Mouse (Mus musculus): ENCODE results near the gene Tulp2. TPM values are rescaled to one million over a fixed set of nuclear protein-coding genes. Genes with fewer than 3 reads are reported as not detected.

Gene Tulp2
- polyA plus RNA-seq, 1 experiment, result 0.20 TPM

- Histone ChIP-seq H3K4me1 (ENCODE audit: control insufficient read depth, insufficient read depth, low read length) (peaks cover 4% of the 10 kb centered on the region; the same call in 1 of the 2 replicates), H3K36me3 (ENCODE audit: control insufficient read depth, insufficient read depth, low read length) (no peaks in the 10 kb centered on the region), H3K4me3 (ENCODE audit: insufficient read depth, low read depth, low read length) (no peak overlapping the region), H3K27ac (ENCODE audit: insufficient read depth, low read depth, low read length) (no peak overlapping the region), H3K27me3 (replicated peaks; ENCODE audit: control insufficient read depth, insufficient read depth, low read length) (no peaks in the 10 kb centered on the region)
- 98% methylated on average over 1 of the region's 1 CpGs for WGBS
- DNase-seq, result no peak
- TF ChIP-seq POLR2A (IDR thresholded peaks at IDR 0.05; ENCODE audit: low read depth, low read length), result no peak
- TF ChIP-seq CTCF (conservative IDR thresholded peaks at IDR 0.05; ENCODE audit: insufficient read depth, insufficient read length, low read depth, low read length), result 0 out of 2 replicates have a peak, but pooled peaks have one; percentile 5
Observed at GRCm38 (mm10) chr7:45544525-45544924, 62.8 kb downstream of the Tulp2 start.

DNA sequence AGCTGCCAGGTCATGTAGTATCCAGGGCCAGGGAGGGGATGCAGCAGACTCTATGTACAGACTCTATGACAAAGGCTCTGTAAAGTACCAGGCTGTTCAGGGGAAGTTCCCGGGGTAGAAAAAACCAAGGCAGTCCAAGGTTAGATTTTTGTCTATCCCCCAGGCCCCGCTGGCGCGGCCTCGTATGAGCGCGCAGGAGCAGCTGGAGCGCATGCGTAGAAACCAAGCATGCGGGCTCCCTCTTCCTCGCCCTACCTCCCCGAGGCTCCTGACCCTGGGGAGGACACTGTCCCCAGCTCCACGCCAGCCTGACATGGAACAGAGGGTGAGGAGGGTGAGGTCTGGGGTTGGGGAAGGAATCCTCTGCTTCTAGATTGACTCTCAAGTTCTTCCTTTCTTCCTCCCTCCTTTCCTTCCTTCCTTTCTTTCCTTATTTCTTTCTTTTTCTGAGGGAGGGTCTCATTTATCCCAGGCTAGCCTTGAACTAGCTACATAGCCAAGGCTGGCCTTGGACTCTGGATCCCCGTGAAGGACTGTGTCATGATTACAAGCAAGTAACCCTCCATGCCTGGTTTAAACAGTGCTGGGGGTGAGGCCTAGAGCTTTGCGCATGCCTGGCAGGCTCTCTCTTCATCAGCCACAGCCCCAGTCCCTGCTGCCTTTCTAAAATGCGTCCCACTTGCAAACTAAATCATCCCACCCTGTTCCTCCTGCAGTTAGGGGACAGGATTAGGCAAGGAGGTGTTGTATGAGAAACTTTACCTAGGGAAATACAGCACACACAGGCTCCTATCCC, 68.2 kb downstream of the Tulp2 start:
- no peaks in the 10 kb centered on the region for H3K36me3 ChIP-seq (ENCODE audit: control insufficient read depth, insufficient read depth, low read length)
- 94% methylated on average over 16 of the region's 16 CpGs for WGBS
- H3K27me3 ChIP-seq (replicated peaks; ENCODE audit: control insufficient read depth, insufficient read depth, low read length), result no peaks in the 10 kb centered on the region
- no peaks in the 10 kb centered on the region for H3K4me1 ChIP-seq (ENCODE audit: control insufficient read depth, insufficient read depth, low read length)
- no peak for TF ChIP-seq CTCF (conservative IDR thresholded peaks at IDR 0.05; ENCODE audit: insufficient read depth, insufficient read length, low read depth, low read length)
- no peak for TF ChIP-seq POLR2A (IDR thresholded peaks at IDR 0.05; ENCODE audit: low read depth, low read length)
- no peak for DNase-seq
- no peak overlapping the region for H3K27ac ChIP-seq (ENCODE audit: insufficient read depth, low read depth, low read length)
- no peak overlapping the region for H3K4me3 ChIP-seq (ENCODE audit: insufficient read depth, low read depth, low read length)

DNA sequence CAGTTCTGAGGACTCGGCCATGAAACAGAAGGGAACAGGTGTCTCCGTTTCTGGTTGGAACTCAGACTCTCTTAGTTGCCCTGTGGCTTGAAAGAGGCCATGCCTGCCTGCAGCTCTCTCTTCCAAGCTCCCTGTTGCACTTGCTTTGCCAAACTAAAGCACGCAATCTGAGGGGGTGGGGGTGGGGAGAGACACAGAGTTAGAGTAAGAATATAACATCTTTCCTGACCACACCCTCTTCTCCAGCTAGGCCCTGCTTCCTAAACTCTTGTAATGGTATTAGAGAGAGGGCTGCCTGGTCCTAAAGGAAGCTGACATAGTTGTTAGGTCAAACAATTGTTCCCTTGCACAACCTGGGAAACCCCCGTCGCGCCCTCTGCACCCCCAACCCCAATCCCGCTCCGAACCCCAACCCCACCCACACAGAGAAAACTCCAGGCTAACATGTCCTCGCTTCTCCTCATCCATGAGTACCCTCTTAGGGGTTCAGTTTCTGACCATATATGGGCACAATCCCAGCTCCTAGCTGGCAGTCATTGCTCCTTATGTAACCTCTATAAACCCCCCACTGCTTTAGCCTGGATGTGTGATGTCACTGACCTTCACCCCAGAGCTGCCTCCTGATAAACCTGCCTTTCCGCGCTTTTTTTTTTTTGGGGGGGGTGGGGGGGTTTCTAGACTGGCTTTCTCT, 69.3 kb downstream of the Tulp2 start:
- no peak overlapping the region for H3K27ac ChIP-seq (ENCODE audit: insufficient read depth, low read depth, low read length)
- no peaks in the 10 kb centered on the region for H3K36me3 ChIP-seq (ENCODE audit: control insufficient read depth, insufficient read depth, low read length)
- no peak overlapping the region for H3K4me3 ChIP-seq (ENCODE audit: insufficient read depth, low read depth, low read length)
- H3K4me1 ChIP-seq (ENCODE audit: control insufficient read depth, insufficient read depth, low read length), result no peaks in the 10 kb centered on the region
- no peaks in the 10 kb centered on the region for H3K27me3 ChIP-seq (replicated peaks; ENCODE audit: control insufficient read depth, insufficient read depth, low read length)
- DNase-seq, result no peak
- TF ChIP-seq CTCF (conservative IDR thresholded peaks at IDR 0.05; ENCODE audit: insufficient read depth, insufficient read length, low read depth, low read length) (no peak), POLR2A (IDR thresholded peaks at IDR 0.05; ENCODE audit: low read depth, low read length) (no peak)
- 79% methylated on average over 11 of the region's 11 CpGs for WGBS

DNA sequence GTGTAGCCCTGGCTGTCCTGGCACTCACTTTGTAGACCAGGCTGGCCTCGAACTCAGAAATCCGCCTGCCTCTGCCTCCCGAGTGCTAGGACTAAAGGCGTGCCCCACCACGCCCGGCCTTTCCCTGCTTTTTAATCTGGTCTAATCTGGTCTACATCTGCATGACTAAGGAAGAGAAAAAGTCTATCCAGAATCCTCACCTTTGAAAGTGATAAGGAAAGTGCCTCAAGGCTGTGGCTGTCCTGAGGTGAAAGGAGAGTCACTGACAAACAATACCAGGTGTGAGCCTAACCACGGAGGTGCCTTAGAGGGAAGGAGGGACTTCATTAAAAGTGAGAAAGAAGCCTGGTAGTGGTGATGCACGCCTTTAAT, 69.8 kb downstream of the Tulp2 start:
- no peak for DNase-seq
- Histone ChIP-seq H3K27me3 (replicated peaks; ENCODE audit: control insufficient read depth, insufficient read depth, low read length) (no peaks in the 10 kb centered on the region), H3K27ac (ENCODE audit: insufficient read depth, low read depth, low read length) (no peak overlapping the region), H3K4me1 (ENCODE audit: control insufficient read depth, insufficient read depth, low read length) (no peaks in the 10 kb centered on the region), H3K36me3 (ENCODE audit: control insufficient read depth, insufficient read depth, low read length) (no peaks in the 10 kb centered on the region), H3K4me3 (ENCODE audit: insufficient read depth, low read depth, low read length) (no peak overlapping the region)
- 92% methylated on average over 8 of the region's 8 CpGs for WGBS
- TF ChIP-seq POLR2A (IDR thresholded peaks at IDR 0.05; ENCODE audit: low read depth, low read length) (no peak), CTCF (conservative IDR thresholded peaks at IDR 0.05; ENCODE audit: insufficient read depth, insufficient read length, low read depth, low read length) (no peak)

- WGBS, result 74% methylated on average over 8 of the region's 8 CpGs
- Histone ChIP-seq H3K4me3 (ENCODE audit: insufficient read depth, low read depth, low read length) (no peak overlapping the region), H3K36me3 (ENCODE audit: control insufficient read depth, insufficient read depth, low read length) (no peaks in the 10 kb centered on the region), H3K27ac (ENCODE audit: insufficient read depth, low read depth, low read length) (no peak overlapping the region), H3K27me3 (replicated peaks; ENCODE audit: control insufficient read depth, insufficient read depth, low read length) (no peaks in the 10 kb centered on the region), H3K4me1 (ENCODE audit: control insufficient read depth, insufficient read depth, low read length) (no peaks in the 10 kb centered on the region)
- no peak for TF ChIP-seq CTCF (conservative IDR thresholded peaks at IDR 0.05; ENCODE audit: insufficient read depth, insufficient read length, low read depth, low read length)
- TF ChIP-seq POLR2A (IDR thresholded peaks at IDR 0.05; ENCODE audit: low read depth, low read length), result no peak
- peak; percentile 32 for DNase-seq
Observed at GRCm38 (mm10) chr7:45553519-45553918, 71.8 kb downstream of the Tulp2 start.

GRCm38 (mm10) chr7:45553990-45554389, 72.3 kb downstream of the Tulp2 start:
- DNase-seq, result no peak
- no peak for TF ChIP-seq CTCF (conservative IDR thresholded peaks at IDR 0.05; ENCODE audit: insufficient read depth, insufficient read length, low read depth, low read length)
- no peak for TF ChIP-seq POLR2A (IDR thresholded peaks at IDR 0.05; ENCODE audit: low read depth, low read length)
- H3K4me3 ChIP-seq (ENCODE audit: insufficient read depth, low read depth, low read length), result no peak overlapping the region
- no peaks in the 10 kb centered on the region for H3K27me3 ChIP-seq (replicated peaks; ENCODE audit: control insufficient read depth, insufficient read depth, low read length)
- no peaks in the 10 kb centered on the region for H3K36me3 ChIP-seq (ENCODE audit: control insufficient read depth, insufficient read depth, low read length)
- H3K27ac ChIP-seq (ENCODE audit: insufficient read depth, low read depth, low read length), result no peak overlapping the region
- 71% methylated on average over 2 of the region's 2 CpGs for WGBS
- no peaks in the 10 kb centered on the region for H3K4me1 ChIP-seq (ENCODE audit: control insufficient read depth, insufficient read depth, low read length)

DNA sequence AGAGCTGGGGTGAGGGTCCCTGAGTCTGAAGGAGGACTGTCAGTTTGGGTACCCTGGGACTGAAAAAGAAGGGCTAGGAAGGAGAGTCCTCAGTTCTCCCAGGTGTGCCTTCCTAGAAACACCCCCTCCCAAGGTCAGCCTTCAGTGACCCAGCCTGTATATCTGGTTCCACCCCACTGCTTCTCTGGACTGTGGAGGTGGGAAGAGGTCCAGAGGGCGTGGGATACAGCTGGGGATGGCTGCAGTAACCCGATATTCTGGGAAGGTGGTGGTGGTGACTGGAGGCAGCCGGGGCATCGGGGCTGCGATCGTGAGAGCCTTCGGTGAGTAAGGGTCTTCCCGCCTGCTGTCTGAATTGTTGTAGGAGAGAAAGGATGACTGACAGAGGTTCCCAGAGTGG, 73.1 kb downstream of the Tulp2 start, which contains the start of gene Hsd17b14:
Gene Hsd17b14, plus strand, starts transcription at position 150 of the 400 bp plus-strand sequence.
- 19% methylated on average over 8 of the region's 8 CpGs for whole genome bisulfite sequencing
- H3K36me3 ChIP-seq (ENCODE audit: control insufficient read depth, insufficient read depth, low read length), result no peaks in the 10 kb centered on the region
- no peaks in the 10 kb centered on the region for H3K27me3 ChIP-seq (replicated peaks; ENCODE audit: control insufficient read depth, insufficient read depth, low read length)
- no peak within 1 kb of the TSS; the same call in 1 of the 2 replicates for H3K27ac ChIP-seq (ENCODE audit: insufficient read depth, low read depth, low read length)
- DNase-seq, result no peak
- no peak within 1 kb of the TSS for H3K4me3 ChIP-seq (ENCODE audit: insufficient read depth, low read depth, low read length)
- no peak for TF ChIP-seq POLR2A (IDR thresholded peaks at IDR 0.05; ENCODE audit: low read depth, low read length)
- no peak for TF ChIP-seq CTCF (conservative IDR thresholded peaks at IDR 0.05; ENCODE audit: insufficient read depth, insufficient read length, low read depth, low read length)
- no peaks in the 10 kb centered on the region for H3K4me1 ChIP-seq (ENCODE audit: control insufficient read depth, insufficient read depth, low read length)
